Mouse (Mus musculus): Measurements from ENCODE around the gene Slc12a8.

DNA sequence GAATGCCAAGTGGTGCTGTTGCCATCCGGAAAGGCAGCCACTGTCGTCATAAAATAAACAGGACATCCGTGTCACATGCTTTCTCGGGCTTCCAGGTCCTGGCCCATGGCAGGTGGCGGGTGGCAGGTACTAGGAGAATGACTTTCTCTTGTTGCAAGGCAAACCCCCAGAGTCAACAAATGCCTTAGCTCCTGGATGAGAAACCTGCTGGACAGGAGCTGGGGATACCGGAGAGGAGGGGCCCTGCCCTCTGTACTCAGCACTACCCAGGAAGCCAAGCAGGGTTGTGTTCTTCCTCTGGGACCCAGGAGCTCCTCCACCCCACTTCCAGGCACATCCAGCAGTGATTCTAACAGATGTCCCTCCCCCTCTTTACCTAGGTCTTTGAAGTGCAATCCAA, 4.6 kb upstream of the Slc12a8 start:
- TF ChIP-seq CTCF (IDR thresholded peaks at IDR 0.05; ENCODE audit: low read depth): no peak
- TF ChIP-seq EP300 (optimal IDR thresholded peaks at IDR 0.05): no peak
